Mouse (Mus musculus): ENCODE results near the gene Naglu.
A peak's percentile ranks its signal among the peaks of the same experiment; 100 is the strongest.

The Naglu gene

DNA sequence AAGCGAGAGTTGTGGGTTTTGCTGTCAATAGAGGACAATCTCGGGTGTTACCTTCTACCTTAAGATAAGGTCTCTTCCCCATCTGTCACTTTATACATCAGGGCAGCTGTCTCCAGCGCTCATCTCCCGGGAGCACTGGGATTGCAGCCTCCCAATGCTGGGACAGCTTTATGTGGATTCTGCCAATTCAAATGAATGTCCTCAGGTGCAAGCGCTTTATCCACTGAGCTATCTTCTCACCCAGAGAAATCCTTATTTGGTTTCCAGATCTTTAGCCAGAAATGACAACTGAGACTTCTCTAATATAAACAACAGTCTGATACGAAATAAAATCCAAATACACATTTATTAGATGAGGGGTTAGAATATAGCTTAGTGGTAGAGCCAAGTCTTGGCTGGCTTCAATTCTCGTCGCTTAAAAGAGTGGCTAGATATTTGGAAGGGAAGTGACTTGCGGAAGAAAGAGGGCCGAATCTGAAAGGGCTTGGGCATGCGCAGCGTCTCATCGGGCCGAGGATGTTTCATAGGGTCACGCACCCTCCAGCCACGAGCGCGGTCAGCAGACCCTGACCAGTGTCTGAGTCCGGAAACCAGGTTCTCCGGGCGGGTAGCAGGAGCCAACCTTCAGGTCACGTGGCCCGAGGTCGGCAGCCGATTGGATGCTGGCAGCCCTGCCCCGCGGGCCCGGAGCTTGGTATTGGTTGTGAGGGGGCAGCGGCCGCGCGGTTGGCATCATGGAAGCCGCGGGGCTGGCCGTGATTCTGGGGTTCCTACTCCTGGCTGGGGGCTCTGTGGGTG is at the start of gene Naglu:
Gene Naglu (plus strand): TSS at position 622 of the 798 bp plus-strand sequence.
- peak; percentile 97 for DNase-seq (ENCODE audit: low read depth)

DNA sequence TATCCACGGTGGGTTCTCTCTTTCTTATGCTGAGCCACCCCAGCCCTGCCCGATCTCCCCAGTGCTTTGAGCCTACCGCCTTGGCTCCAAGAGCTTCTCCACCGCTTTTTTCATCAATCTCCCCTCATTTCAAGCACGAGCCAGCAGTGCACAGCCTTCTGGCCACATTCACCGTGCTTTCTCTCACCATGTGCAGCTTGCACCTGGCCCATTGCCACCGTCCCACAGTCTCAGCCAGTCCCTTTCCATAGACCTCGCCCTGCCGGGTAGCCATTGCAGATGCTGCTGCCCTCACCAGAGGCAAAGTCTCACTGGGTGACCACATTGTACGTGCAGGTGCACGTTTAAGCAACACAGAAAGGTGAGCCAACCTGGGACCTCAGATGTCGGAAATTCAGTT is 46.4 kb upstream of the Naglu start:
- no peak for DNase-seq (ENCODE audit: low read depth)

DNA sequence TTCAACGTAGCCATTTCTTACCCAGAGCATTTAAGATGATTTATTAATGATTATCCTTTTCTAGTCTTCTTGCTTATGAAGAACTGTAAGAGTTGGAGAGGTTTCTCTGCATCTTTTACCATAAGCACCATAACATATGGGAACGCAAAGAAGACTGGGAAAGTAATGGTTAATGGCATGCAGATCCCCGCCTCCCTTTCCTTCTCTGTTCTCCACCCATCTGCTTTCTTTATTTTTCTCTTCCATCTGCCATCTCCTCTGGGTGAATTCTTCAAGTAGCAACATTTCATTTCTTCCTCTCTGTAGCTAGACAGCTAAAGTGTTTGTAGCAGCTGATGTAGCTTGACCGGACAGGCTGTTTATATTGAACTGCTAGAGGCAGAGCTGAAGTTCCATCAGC is 45.8 kb upstream of the Naglu start:
- no peak for DNase-seq (ENCODE audit: low read depth)

DNA sequence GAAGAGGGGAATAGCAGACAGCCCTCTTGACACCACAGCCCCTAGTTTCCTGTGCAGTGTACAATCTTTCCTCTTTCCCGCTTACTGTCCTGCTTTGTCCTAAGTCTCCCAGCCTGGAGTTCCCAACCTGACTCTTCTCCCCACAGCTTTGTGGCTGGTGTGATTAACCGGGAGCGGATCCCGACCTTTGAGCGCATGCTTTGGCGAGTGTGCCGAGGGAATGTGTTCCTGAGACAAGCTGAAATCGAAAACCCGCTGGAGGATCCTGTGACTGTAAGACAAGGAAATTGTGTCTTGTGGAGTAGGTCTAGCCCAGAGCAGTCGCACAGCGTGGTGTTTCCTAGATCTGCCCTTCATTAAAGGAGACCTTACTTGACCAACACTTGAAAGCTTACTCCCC is 42.7 kb upstream of the Naglu start:
- DNase-seq (ENCODE audit: low read depth): no peak

DNA sequence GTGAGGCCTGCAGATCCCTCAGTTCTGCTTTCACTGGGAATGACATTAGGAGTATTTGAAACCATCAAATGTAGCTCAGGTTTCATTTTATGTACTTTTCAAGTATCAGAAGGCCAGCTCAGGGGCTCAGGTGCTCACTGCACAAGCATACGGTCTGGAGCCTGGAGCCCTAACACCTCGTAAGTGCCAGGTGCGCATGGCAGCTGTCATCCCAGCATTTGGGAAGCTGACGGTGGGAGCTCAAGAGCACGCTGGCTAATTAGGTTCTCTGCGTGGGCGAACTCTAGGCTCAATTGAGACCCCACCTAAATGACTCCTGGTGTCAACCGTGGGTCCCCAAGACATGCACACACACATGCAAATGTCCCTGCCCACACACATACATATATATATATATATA is 40.5 kb upstream of the Naglu start:
- DNase-seq (ENCODE audit: low read depth): no peak

DNA sequence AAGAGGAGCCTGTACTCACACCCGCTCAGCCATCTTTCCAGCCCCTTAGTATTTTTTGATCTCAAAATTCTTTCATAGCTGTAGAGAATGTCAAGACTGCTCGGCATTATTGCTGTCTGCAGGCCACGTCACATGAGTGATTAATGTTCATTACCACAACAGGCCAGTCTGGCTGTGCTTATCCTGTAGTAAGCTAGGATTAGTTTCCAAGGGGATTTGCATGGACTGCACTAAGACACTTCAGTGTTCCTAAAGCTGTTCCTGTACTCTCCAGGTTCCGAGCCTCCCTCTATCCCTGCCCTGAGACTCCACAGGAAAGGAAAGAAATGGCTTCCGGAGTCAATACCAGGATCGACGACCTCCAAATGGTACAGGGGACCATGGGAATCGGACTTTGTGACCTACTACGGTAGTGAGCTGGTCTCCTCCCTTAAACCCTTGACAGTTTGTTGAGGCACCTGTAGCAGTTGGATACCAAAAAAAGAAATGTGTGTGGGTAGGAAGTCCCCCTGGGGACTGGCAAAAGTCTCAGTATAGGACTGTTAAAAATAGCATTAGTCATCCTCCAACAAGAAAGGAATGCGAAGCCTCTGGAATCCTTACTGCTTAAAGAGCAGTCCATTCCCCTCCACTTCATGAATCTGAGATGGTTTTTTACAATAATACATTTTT is 39.5 kb upstream of the Naglu start:
- DNase-seq (ENCODE audit: low read depth): no peak

DNA sequence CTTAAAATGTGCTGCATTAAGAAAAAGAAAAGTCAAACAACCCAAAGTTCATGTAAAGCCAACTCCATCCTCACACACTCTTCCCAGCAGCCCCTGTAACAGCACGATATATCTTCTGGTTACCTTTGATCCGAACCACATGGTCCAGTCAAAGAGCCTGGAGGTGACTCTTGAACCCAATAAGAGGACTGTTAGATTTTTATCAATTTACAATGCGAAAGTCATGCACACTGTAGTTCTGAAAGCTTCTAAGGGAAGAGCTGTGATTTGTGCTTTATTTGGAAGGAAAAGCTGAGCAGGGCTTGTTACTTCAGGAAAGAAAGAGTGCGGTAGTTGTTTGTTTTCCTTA is 39.0 kb upstream of the Naglu start:
- no peak for DNase-seq (ENCODE audit: low read depth)

DNA sequence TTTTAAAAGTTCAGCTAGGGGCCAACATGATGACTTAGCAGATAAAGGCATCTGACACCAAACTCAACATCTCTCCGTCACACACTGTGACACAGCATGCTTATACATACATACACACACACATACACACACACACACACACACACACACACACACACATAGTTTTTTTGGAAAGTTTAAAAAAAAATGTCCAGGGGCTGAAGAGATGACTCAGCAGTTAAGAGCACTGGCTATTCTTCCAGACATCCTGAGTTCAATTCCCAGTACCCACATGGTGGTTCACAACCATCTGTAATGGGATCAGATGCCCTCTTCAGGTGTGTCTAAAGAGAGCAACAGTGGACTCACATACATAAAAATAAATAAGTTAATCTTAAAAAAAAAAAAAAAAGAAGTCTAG is 38.3 kb upstream of the Naglu start:
- DNase-seq (ENCODE audit: low read depth): no peak

DNA sequence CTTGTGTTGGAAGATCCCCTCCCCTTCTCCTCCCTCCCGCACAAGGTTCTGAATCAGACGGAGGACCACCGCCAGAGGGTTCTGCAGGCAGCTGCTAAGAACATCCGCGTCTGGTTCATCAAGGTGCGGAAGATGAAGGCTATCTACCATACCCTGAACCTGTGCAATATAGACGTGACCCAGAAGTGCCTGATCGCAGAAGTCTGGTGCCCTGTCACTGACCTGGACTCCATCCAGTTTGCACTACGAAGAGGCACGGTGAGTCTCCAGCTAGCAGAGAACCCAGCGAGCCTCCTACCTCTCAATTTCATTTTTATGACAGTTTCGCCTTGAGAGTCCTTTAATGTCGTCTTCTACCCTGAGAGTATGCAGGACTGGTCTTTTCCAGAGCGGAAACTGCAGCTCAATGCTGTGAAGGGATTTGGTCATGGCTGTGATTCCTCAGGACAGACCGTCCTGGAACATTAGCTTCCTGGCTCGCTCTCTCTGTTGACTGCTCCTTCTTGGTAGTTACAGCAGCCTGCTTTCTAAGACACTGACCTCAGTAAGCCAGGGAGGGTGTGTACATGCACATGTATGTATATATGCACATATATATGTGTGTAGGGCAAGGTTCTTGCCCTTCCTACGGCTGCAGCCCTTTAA is 35.8 kb upstream of the Naglu start:
- no peak for DNase-seq (ENCODE audit: low read depth)

DNA sequence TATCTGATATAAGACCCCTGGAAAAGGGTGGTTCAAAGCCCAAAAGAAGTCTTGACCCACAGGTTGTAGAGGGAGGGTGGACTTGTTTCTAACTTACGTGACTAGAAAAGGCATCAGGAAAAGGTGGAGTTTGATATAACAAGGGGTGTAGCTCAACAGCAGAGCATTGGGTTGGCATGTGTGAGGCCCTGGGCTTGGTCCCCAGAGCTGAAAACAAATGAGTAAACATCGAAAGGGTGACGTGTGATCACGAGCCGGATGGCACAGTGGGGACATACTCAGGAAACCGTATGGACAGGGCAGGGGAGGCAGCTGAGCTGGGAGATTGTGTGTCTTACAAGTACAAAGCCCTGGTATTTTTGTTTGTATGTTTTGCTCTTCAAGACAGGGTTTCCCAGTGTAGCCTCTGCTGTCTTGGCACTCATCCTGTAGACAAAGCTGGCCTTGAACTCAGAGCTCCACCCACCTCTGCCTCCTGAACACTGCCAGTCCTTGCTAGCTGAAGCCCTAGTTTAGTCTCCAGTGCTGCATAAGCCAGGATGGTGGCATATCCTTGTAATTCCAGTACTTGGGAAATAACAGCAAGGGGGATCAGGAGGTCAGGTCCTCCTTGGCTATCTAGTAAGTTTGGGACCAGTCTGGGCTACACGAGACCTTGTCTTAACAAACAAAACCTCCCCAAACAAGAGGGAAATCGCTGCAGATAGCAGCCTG is 35.0 kb upstream of the Naglu start:
- DNase-seq (ENCODE audit: low read depth): no peak

DNA sequence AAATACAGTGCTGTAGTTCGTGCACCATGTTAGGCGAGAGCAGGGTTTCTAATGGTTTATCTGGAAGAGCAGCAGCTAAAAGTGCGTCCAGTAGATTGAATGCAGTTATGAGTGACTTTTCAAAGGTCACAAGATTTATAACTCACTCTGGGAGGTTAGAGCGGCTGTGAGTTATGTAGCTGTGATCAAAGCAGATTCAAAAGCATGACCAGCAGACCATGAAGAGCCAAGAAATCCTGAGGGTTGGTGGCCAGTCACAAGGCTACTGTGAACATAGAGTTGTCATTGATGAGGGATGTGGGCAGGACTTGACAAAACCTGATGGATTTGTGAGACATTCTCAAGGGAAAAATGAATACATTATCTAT is 34.5 kb upstream of the Naglu start:
- DNase-seq (ENCODE audit: low read depth): no peak

DNA sequence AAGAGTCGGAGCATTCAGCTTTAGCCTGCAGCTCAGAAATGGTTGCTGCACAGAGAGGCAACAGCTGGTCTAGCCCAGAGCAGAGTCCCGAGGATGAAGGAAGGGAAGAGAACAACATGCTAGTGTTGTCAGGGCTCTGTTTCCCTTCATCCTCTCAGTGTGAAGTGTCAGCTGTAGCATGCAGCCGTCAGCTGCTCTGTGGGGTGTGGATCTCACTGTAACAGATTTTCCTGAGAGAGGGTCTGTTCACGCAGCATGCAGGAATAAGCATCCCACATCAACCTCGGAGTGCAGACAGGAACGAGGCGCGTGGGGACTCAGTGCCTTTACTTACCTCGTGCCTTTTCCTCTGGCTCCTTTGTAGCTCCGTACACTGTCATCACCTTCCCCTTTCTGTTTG is 32.0 kb upstream of the Naglu start:
- no peak for DNase-seq (ENCODE audit: low read depth)

DNA sequence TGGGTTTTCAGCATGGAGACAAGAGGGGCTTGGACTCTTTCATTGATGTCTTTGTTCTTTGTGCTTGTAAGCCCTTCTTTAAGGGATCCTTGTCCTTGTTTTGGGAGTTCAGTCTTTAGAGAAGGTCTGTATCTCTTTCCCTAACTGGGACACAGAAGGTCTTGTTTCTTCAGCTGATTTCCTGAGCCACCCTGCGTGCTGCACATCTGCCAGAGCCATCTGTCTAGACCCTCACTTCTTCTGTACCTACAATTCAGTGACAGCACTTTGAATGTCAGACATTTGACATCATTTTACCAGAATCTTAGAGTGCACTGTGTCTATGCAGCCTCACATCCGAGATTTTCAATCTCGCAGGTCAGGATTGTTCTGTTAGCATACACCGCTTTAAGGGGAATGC is 24.0 kb upstream of the Naglu start:
- no peak for DNase-seq (ENCODE audit: low read depth)

DNA sequence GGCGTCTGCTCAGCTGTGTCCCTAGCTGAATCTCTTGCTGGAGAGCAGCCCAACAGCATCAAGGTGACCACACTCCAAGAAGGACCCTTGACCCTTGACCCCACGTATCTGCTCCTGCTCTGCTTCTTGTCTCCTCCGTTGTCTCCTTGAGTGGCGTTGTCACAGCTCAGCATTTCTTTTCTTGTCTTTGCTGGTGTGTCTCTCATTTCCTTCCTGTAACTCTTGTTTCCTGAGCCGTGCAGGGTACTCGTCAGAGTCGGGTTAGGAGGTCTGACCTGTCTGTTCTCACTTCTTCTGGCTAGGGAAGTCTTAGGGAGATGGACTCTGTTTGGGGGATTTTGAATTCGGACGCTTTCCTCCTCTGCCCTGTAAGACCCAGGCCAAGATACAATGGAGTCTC is 23.4 kb upstream of the Naglu start:
- peak; percentile 28 for DNase-seq (ENCODE audit: low read depth)

DNA sequence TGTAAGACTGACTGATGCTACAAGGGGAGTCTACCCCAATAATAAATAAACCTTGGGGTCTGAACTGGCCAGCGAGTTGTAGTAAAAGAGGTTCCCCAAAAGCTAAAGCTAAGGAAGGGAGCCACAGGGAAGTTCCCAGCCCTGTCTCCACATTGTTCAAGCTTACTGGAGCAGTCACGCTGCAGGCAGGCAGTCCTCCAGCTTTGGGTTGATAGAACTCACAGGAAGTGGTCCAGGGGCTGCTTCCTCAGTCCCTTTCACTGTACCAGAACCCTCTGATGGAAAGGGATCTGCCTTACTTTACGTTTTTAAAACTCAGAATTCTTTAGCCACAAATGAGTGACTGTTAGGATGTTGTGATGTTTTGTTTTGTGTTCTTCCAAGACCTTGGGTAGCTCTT is 22.3 kb upstream of the Naglu start:
- DNase-seq (ENCODE audit: low read depth): no peak

DNA sequence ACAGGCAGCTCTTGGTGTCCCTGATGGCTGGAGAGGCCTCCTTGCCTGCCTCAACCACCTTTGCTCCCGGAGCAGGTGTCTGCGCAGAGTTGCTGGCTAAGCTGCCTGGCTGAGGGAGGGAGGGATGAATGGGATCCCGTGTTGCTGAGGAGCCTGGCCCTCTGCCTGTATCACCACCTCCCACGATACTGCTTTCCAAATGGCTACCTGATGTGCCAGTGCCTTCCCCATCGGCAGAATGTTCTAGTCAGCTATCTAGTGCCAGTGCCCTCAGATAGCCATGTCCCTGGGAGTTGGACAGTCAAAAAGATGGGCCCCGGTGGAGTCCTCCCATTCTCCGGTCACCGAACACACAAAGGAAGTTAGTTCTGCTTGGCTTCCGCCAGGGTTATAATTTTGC is 19.5 kb upstream of the Naglu start:
- DNase-seq (ENCODE audit: low read depth): no peak

DNA sequence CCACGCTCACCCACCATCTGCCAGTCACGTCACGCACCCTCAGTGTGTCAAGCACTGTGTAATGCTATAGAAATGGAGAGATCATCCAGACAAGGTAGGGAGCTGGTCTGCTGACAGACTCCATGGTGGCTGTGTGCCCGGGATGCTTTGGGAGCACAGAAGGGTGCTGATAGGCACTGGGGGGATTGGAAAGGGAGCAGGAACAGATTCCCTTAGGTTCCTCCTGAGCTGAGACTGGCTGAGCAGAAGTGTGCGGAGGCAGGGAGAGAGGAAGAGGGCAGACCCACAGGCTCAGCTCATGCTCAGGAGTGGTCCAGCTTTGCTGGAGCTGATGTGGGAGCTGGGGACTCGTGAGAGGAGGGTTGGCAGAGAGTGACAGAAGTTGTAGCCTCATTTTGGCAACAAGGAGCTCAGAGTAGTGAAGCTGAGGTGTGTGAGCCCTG is 18.7 kb upstream of the Naglu start:
- no peak for DNase-seq (ENCODE audit: low read depth)

DNA sequence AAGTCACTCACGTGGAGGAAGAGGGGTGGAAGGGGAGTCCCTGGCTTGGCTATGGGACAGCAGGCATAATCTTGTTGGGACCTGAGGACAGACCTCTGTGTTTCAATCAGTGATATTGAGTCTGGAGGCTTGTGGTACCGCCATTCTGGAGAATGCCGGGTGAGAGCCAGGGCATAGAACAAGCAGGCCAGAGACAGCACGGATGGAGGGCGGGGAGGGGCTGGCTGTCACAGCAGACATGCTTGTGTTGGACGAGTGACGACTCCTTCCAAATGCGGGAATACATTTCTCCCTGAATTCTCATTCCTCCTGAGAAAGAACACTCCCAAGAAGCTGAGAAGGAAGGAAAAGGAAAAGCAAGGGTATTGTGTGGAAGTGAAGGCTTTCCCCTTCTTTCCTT is 18.2 kb upstream of the Naglu start:
- DNase-seq (ENCODE audit: low read depth): no peak

DNA sequence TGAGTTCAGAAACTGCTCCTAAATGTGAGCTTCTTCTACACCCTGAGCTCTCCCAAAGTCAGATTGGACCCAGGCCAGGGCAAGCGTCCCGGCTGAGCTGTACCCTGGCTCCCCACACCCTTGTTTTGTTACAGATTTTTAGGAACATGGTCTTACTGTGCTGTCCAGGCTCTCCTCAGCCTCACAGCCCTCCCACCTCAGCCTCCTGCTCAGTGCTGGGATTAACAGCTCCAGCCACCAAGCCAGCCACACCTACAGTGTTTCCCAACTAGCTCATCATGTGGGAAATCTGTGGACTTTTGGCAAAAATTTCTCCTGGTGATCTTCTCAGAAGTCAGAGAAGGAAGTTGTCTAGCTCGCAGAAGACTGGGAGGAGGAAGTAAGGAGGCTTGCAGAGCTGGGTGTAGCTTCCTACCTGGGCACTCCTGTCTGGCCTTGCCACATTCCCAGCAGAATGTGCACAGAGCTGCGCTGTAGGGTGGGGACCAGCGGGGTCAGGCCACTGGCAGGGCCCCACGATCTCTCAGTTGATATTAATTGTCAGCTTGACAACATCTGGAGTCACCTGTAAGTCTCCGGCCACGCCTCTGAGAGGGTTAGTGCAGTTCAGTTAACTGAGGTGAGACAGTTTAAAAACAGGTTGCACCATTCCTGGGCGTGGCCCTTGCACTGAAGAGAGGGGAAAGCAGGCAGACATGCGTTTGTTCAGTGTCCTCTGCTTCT is 16.9 kb upstream of the Naglu start:
- no peak for DNase-seq (ENCODE audit: low read depth)

DNA sequence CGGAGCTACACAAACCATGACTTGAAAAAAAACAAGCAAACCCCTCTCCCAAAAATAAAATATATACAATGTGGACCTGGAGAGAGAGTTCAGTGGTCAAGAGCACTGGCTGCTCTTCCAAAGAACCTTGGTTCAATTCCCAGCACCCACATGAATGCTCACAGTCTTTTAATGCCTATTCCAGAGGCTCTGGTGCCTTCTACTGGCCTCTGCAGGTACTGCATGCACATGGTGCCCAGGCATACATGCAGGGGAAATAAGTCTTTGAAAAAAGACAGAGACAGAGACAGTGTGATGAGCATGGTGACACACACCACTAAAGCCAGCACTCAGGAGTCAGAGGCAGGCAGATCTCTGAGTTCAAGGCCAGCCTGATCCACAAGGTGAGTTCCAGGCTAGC is 15.8 kb upstream of the Naglu start:
- no peak for DNase-seq (ENCODE audit: low read depth)

DNA sequence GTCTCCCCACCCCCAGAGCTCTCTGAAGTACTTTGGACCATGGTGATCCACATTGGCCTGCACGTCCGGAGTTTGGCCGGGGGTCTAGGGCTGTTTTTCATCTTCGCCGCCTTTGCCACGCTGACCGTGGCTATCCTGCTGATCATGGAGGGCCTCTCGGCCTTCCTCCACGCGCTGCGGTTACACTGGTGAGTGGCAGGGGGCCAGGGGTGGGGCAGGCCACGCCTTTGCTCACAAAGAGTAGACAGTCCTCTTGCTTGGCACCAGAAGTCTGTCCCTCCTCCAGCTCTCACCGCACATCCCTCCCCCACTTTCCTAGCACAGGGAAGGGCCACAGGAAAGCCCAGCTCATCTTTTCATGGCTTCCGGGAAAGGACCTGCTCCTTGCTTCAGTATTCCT is 14.4 kb upstream of the Naglu start:
- DNase-seq (ENCODE audit: low read depth): no peak

DNA sequence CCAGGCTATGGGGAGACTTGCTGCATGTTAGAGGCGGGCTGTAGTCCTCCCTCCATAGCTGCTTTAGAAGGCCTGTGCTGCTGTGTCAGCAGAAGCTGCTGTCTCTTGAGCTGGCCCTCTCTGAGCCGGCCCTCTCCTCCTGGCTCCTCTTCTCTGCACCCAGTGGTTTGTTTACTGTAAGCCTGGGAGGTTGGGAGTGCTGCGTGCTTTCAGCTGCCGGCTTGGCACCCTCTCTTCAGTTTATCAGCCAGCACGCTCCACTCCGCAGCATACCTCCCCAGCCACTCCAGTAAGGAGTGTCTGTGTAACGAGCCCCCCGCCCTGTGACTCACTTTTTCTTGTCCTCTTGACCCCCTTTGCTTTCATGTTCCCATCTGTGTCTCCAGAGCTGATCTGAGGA is 12.9 kb upstream of the Naglu start:
- DNase-seq (ENCODE audit: low read depth): no peak

Measured in 416B (cell line).